Mouse (Mus musculus) C2C12 (cell line): ENCODE measurements around the gene Marveld1.

Source experiments
- CEBPB ChIP-seq: IDR thresholded peaks from one replicate; pipeline ENCODE4 v1.6.1; 2011; ENCODE audit warnings: low read depth, mild to moderate bottlenecking, control low read depth, moderate library complexity
- CTCF ChIP-seq: IDR thresholded peaks from one replicate; pipeline ENCODE4 v1.5.1; 2011; ENCODE audit not compliant: control insufficient read depth, insufficient read depth, insufficient read length
- FOSL1 ChIP-seq: IDR thresholded peaks from one replicate; pipeline ENCODE4 v1.8.0; 2011; ENCODE audit warnings: mild to moderate bottlenecking, low read length; ENCODE audit not compliant: poor library complexity, insufficient read depth, severe bottlenecking
- MAX ChIP-seq: IDR thresholded peaks from one replicate; pipeline ENCODE4 v1.6.1; 2011; ENCODE audit warnings: mild to moderate bottlenecking, control low read depth
- MYOD1 ChIP-seq: IDR thresholded peaks from one replicate; pipeline ENCODE4 v1.6.1; 2011; ENCODE audit warnings: low read depth; ENCODE audit not compliant: control insufficient read depth, insufficient read length
- USF1 ChIP-seq: IDR thresholded peaks from one replicate; pipeline ENCODE4 v1.6.1; 2011; ENCODE audit warnings: low read depth, mild to moderate bottlenecking, control low read depth, moderate library complexity

DNA sequence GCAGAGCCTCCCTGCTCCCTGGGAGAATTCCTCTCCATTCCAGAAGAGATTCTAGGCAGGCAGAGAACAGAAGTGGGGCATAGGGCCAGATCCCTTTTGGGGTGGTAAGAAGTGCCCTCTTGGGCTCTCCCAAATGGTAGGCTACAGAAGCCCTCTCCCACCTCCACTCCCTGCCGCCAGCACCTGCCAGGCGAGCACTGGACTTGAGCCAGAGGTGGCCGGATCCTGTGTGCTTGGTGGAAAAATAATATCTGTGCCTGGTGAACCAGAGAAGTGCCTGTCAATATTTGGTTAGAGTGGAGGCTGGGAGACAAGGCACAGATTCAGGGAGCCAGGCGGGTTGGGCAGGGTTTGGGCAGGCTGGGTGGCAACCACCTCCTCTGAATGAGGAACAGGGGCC lies 49.2 kb downstream of the Marveld1 start:
- TF ChIP-seq CTCF (no peak), USF1 (no peak), MYOD1 (no peak), MAX (no peak), CEBPB (no peak), FOSL1 (no peak)
